Mouse (Mus musculus): ENCODE data around the gene B4gat1. TPM values are rescaled to one million over a fixed set of nuclear protein-coding genes. Genes with fewer than 3 reads are reported as not detected.

Gene B4gat1
- polyA plus RNA-seq (2012; rRNA removed): 104 and 108 TPM in 2 replicates

DNA sequence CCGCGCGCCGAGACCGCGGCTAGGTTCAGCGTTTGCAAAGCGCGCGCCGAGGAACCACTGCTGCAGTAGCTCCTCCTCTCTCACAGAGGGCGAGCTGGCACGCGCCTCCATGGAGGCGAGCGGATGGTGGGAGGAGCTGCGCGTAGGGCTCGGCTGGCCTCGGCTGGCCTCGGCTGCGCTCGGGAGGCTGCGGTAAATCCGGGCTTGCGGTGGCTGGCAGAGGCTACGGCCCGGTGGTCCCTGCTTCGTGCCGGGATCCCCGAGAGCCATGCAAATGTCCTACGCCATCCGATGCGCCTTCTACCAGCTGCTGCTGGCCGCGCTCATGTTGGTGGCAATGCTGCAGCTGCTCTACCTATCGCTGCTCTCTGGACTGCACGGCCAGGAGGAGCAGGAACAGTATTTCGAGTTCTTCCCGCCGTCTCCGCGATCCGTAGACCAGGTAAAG is at the start of gene B4gat1, which contains the start of gene AC124502.3:
Gene B4gat1, plus strand, starts transcription at position 118 of the 448 bp plus-strand sequence.
Gene AC124502.3, plus strand, starts transcription at position 183 of the 448 bp plus-strand sequence.
- WGBS: under 1% methylated on average over 44 of the region's 44 CpGs

DNA sequence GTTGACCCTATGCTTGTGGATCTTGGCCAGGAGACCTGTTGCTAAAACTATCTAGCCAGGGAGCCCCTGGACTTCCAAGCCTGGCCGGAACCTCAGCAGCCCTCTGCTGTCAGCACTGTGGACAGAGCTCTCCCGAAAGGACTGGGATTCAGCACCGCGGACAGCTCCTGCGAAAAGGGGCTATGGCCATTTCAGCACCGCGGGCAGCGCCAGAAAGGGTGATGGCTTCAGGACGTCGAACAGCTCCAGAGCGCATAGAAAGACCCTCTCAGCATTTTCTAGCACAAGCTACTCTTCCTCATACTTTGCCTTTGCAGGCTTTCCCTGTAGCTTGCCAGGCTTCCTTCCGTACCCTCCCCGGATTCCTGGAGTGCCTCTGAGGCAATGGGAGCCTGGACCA is 49.6 kb upstream of the B4gat1 start:
- H3K27me3 ChIP-seq (ENCODE audit: control insufficient read depth, insufficient read depth, low read length): 0 out of 2 replicates have a peak, but pooled peaks cover 1% of the 10 kb centered on the region
- peak; percentile 47 to 64 for DNase-seq
- under 1% methylated on average over 13 of the region's 13 CpGs for WGBS
- peak overlapping the region; percentile 65 for H3K4me3 ChIP-seq (replicated peaks; ENCODE audit: insufficient read depth, low read depth, low read length)
- peaks cover 33% of the 10 kb centered on the region for H3K4me1 ChIP-seq (ENCODE audit: control insufficient read depth, insufficient read depth, low read length)
- no peak overlapping the region for H3K27ac ChIP-seq (ENCODE audit: insufficient read depth, low read length)
- TF ChIP-seq POLR2A (IDR thresholded peaks at IDR 0.05; ENCODE audit: borderline replicate concordance, insufficient read depth, low read length): no peak
- TF ChIP-seq CTCF (IDR thresholded peaks at IDR 0.05; ENCODE audit: borderline replicate concordance, insufficient read depth, low read depth, low read length): no peak

More for the DNA sequence above, at the start of gene B4gat1, which contains the start of gene AC124502.3:
- peak within 1 kb of the TSS; percentile 92 for H3K4me3 ChIP-seq (replicated peaks; ENCODE audit: insufficient read depth, low read depth, low read length)
- DNase-seq: peak; percentile 94 to 95
- H3K27me3 ChIP-seq (ENCODE audit: control insufficient read depth, insufficient read depth, low read length): no peaks in the 10 kb centered on the region
- TF ChIP-seq POLR2A (IDR thresholded peaks at IDR 0.05; ENCODE audit: borderline replicate concordance, insufficient read depth, low read length): peak; percentile 95
- TF ChIP-seq CTCF (IDR thresholded peaks at IDR 0.05; ENCODE audit: borderline replicate concordance, insufficient read depth, low read depth, low read length): no peak
- H3K4me1 ChIP-seq (ENCODE audit: control insufficient read depth, insufficient read depth, low read length): 0 out of 2 replicates have a peak, but pooled peaks cover 2% of the 10 kb centered on the region
- peak within 1 kb of the TSS; percentile 89 for H3K27ac ChIP-seq (ENCODE audit: insufficient read depth, low read length)

DNA sequence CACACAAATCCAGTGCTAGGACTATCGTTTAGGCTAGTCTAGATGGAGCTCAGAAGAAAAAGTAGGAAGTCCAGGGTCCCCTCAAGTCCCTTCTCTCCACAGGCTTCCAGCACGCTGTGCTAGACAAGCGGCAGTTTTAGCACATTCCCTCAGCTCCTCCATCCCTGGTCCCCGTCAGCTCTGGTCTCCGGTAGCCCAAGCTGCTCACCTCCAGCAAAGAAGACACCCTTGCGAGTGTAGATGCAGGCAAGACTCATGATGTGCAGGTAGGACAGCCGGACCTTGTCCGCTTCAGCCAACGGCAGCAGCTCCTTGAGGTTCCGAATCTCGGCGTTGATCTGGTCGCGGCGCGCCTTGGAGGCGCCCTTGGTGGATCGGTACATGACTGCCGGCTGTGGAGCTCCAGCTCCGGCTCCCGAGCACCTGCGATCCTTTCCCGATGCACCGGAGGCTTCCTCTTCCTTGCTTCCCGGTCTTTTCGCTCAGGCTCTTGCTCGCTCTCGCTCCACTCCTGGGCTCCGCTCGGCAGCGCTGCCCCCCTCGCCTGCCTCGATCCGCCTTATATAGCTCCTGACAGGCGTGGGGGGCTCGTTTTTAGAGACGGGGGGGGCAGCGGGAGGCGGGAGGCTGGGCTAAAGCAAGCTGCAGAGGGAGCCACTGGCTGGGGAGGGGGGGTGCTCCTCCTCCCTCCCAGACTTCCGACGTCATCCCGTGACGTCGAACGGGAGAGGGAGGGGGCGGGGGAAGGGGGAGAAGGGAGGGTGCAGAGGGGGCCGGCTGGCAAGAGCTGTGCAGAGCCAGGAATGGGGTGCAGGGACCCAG is 49.0 kb upstream of the B4gat1 start:
- H3K27ac ChIP-seq (ENCODE audit: insufficient read depth, low read length): peak overlapping the region; percentile 72
- no peaks in the 10 kb centered on the region for H3K27me3 ChIP-seq (ENCODE audit: control insufficient read depth, insufficient read depth, low read length)
- peak overlapping the region; percentile 65 for H3K4me3 ChIP-seq (replicated peaks; ENCODE audit: insufficient read depth, low read depth, low read length)
- 2% methylated on average over 47 of the region's 47 CpGs for WGBS
- H3K4me1 ChIP-seq (ENCODE audit: control insufficient read depth, insufficient read depth, low read length): peaks cover 35% of the 10 kb centered on the region
- peak; percentile 89 for DNase-seq
- TF ChIP-seq CTCF (IDR thresholded peaks at IDR 0.05; ENCODE audit: borderline replicate concordance, insufficient read depth, low read depth, low read length) (no peak), POLR2A (IDR thresholded peaks at IDR 0.05; ENCODE audit: borderline replicate concordance, insufficient read depth, low read length) (peak; percentile 80)

DNA sequence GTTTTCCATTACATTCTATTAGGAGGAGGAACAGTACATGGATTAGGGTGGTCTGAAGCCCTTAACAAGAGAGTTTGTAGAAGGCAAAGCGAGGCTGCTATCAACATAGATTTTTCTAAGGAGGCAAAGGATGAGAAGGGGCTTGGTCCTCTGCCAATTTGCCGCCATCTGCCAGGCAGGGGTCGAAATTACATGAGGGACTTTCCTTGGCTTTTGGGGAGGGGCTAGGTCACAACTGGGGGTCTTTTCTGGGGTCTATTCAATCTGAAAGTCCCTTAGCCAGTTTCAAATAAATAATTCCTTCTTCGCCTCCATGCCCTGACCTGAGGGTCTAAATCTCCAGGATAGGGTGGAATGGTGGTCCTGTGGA is 48.4 kb upstream of the B4gat1 start, which contains the start of gene Npas4:
Gene Npas4, minus strand, starts transcription at position 61 of the 370 bp plus-strand sequence.
- TF ChIP-seq POLR2A (IDR thresholded peaks at IDR 0.05; ENCODE audit: borderline replicate concordance, insufficient read depth, low read length): no peak
- TF ChIP-seq CTCF (IDR thresholded peaks at IDR 0.05; ENCODE audit: borderline replicate concordance, insufficient read depth, low read depth, low read length): no peak
- DNase-seq: no peak
- Histone ChIP-seq H3K27me3 (ENCODE audit: control insufficient read depth, insufficient read depth, low read length) (no peaks in the 10 kb centered on the region), H3K4me3 (replicated peaks; ENCODE audit: insufficient read depth, low read depth, low read length) (peak within 1 kb of the TSS; percentile 65), H3K27ac (ENCODE audit: insufficient read depth, low read length) (peak within 1 kb of the TSS; percentile 72), H3K4me1 (ENCODE audit: control insufficient read depth, insufficient read depth, low read length) (peaks cover 41% of the 10 kb centered on the region)
- 11% methylated on average over 4 of the region's 4 CpGs for WGBS

DNA sequence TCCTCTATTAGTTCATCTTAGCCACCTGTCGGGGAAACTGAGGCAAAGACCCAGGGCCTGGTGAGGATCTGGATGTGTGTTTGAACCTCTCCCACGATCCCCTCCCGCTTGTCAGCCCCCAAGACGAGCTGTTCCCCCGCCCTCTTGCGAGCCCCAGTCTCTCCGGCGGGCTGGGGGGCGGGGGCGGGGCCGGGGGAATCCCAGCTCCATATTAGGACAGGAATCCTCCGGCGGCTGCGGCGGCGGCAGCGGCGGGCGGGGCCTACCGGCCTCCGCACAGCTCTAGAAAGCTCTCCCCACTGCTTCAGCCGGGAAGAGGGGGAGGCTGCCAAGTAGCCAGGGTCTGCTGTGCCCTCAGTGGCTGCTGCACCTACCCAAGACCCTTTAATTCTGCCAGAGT is 47.9 kb upstream of the B4gat1 start:
- Histone ChIP-seq H3K4me3 (replicated peaks; ENCODE audit: insufficient read depth, low read depth, low read length) (peak overlapping the region; percentile 16), H3K27ac (ENCODE audit: insufficient read depth, low read length) (no peak overlapping the region), H3K4me1 (ENCODE audit: control insufficient read depth, insufficient read depth, low read length) (peaks cover 41% of the 10 kb centered on the region), H3K27me3 (ENCODE audit: control insufficient read depth, insufficient read depth, low read length) (no peaks in the 10 kb centered on the region)
- no peak for TF ChIP-seq POLR2A (IDR thresholded peaks at IDR 0.05; ENCODE audit: borderline replicate concordance, insufficient read depth, low read length)
- TF ChIP-seq CTCF (IDR thresholded peaks at IDR 0.05; ENCODE audit: borderline replicate concordance, insufficient read depth, low read depth, low read length): no peak
- DNase-seq: peak; percentile 62 to 68
- 2% methylated on average over 21 of the region's 22 CpGs for WGBS

DNA sequence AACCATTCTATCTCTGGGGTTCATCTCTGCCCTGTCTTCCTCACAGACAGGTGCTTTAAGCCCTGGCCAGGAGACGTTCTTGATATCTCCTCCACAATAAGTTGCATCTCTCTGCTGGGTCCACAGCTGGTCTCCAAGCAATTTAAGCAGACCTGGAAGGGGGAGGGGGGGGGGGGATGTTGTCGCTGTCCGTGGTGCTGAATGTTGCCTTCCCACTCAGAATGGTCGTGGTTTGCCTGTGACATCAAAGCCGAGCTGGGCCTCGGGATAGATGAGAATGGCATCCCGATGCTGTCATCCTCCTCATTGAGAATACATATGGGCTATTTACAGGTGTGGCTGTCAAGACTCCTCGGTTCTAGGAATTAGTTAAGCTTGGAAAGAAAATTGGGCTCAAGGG is 46.3 kb upstream of the B4gat1 start:
- WGBS: 2% methylated on average over 8 of the region's 8 CpGs
- peak overlapping the region; percentile 64; the same call in 1 of the 2 replicates for H3K27ac ChIP-seq (ENCODE audit: insufficient read depth, low read length)
- DNase-seq: no peak
- no peak for TF ChIP-seq POLR2A (IDR thresholded peaks at IDR 0.05; ENCODE audit: borderline replicate concordance, insufficient read depth, low read length)
- TF ChIP-seq CTCF (IDR thresholded peaks at IDR 0.05; ENCODE audit: borderline replicate concordance, insufficient read depth, low read depth, low read length): no peak
- H3K27me3 ChIP-seq (ENCODE audit: control insufficient read depth, insufficient read depth, low read length): no peaks in the 10 kb centered on the region
- H3K4me3 ChIP-seq (replicated peaks; ENCODE audit: insufficient read depth, low read depth, low read length): no peak overlapping the region
- H3K4me1 ChIP-seq (ENCODE audit: control insufficient read depth, insufficient read depth, low read length): peaks cover 40% of the 10 kb centered on the region

DNA sequence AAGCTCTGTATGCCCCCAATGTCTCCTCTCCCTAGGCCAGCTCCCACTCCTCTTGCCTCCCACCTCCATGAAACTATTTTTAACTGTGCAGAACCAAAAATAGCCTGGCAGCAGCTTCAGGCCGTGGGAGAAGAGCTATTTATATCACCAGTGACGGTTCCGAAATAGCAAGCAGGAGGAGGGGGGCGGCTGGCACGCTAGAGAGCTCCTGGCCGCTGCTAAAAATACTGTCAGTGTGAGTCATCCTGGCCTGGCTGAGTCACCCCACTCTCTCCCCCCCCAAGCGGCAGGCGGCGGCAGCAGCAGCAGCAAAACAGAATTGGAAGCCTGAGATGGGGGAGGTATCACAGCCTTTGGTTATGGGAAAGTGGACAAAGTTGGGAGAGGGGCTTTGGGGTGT is 45.7 kb upstream of the B4gat1 start:
- Histone ChIP-seq H3K27me3 (ENCODE audit: control insufficient read depth, insufficient read depth, low read length) (no peaks in the 10 kb centered on the region), H3K4me3 (replicated peaks; ENCODE audit: insufficient read depth, low read depth, low read length) (peak overlapping the region; percentile 38), H3K4me1 (ENCODE audit: control insufficient read depth, insufficient read depth, low read length) (peaks cover 35% of the 10 kb centered on the region), H3K27ac (ENCODE audit: insufficient read depth, low read length) (peak overlapping the region; percentile 64)
- WGBS: under 1% methylated on average over 9 of the region's 9 CpGs
- TF ChIP-seq POLR2A (IDR thresholded peaks at IDR 0.05; ENCODE audit: borderline replicate concordance, insufficient read depth, low read length) (no peak), CTCF (IDR thresholded peaks at IDR 0.05; ENCODE audit: borderline replicate concordance, insufficient read depth, low read depth, low read length) (0 out of 2 replicates have a peak, but pooled peaks have one; percentile 8)
- DNase-seq: peak; percentile 91 to 98

Measured in cerebellum, adult 2 months (tissue).